Comparison of ENCODE assay signal across 24 mouse cellular contexts in the genomic region with DNA sequence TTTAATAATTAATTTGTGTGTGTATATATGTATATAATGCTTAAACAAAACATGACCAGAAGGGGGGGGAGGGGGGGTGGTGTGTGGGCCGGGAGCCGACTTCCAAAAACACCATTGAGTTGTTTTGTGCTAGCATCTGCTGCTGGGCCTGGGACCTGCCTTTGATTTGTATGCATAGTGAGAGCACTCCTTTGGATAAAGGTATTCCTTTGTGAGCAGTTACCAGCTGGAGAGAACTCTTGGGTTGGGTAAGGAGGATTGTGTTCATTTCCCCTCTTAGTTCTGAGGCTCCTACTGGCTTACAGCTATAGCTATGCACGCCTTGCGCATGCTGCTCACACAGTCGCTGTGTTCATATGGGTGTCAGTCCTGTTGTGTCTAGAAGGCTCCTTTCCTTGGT. TPM values are rescaled to one million over a fixed set of nuclear protein-coding genes. Genes with fewer than 3 reads are reported as not detected.
DNase-seq lines count a peak whose midpoint lies in the region; TF ChIP-seq lines count a peak whose summit lies in the region.
"Had no signal": no experiment of that assay in that cellular context is flagged by ENCODE, and none has a peak within 500 bp of the region (broad histone marks: within the 10 kb centered on the region; RNA-seq: fewer than 3 reads in every experiment).

No protein-coding gene starts in this region.

- no peaks in the 10 kb centered on the region for H3K9me3 ChIP-seq in ES-Bruce4 (replicated peaks; ENCODE audit: control insufficient read depth, insufficient read depth, low read length, poor library complexity, severe bottlenecking)
- H3K9me3 ChIP-seq: G1E had no signal

- H3K4me3 ChIP-seq in ES-Bruce4 (ENCODE audit: low read depth, low read length): no peak overlapping the region

- TF ChIP-seq CTCF in ES-Bruce4 (IDR thresholded peaks at IDR 0.05; ENCODE audit: low read depth, low read length): no peak

- H3K27me3 ChIP-seq in ES-Bruce4 (ENCODE audit: control insufficient read depth, insufficient read depth, low read length, poor library complexity, severe bottlenecking): no peaks in the 10 kb centered on the region
- H3K27me3 ChIP-seq: CH12.LX, Patski had no signal

- no peak overlapping the region for H3K9ac ChIP-seq in ES-Bruce4 (ENCODE audit: low read depth, poor library complexity, severe bottlenecking)

- 0 out of 2 replicates have a peak, but pooled peaks have one; percentile 12 for TF ChIP-seq EP300 in ES-Bruce4 (IDR thresholded peaks at IDR 0.05; ENCODE audit: insufficient read depth, low read depth, low read length)

- no peaks in the 10 kb centered on the region for H3K4me1 ChIP-seq in ES-Bruce4 (ENCODE audit: control insufficient read depth, insufficient read depth, low read length)

- DNase-seq in ES-CJ7 (ENCODE audit: low read depth, low spot score) (peak; percentile 64), R1 (ENCODE audit: low read depth, low spot score) (peak; percentile 88), ZHBTc4 (ENCODE audit: low read depth, low spot score) (peak; percentile 83)
- DNase-seq in kidney, postnatal 25 days: no peak
- no peak for DNase-seq in frontal cortex, postnatal 25 days (ENCODE audit: low spot score in 2 of 2)
- DNase-seq in cerebellum, adult 9-10 months: no peak
- no peak for DNase-seq in kidney, postnatal 14 days
- DNase-seq: adrenal gland, adult 2 months; adrenal gland, adult 8-10 months; adrenal gland, postnatal 10 days; adrenal gland, postnatal 14 days; adrenal gland, postnatal 25 days; adrenal gland, postnatal 36 days; B cell, adult 2 months; cerebellum, adult 11 months; cerebellum, adult 11-12 months; cerebellum, adult 18-20 months; cerebellum, adult 2 months; cerebellum, adult 8-10 months; cerebellum, adult 9-11 months had no signal

- H3K27ac ChIP-seq in ES-Bruce4 (ENCODE audit: insufficient read depth, low read length): 0 out of 2 replicates have a peak overlapping the region, but pooled peaks have one; percentile 47

- no peak for TF ChIP-seq POLR2A in ES-Bruce4 (IDR thresholded peaks at IDR 0.05; ENCODE audit: insufficient read depth, low read length)

- H3K36me3 ChIP-seq in ES-Bruce4 (ENCODE audit: control insufficient read depth, insufficient read depth, low read length, poor library complexity, severe bottlenecking): peaks cover 10% of the 10 kb centered on the region

RNA-seq across cellular contexts. Expression of gene Nup37, which starts 15.9 kb away (rescaled TPM):
- polyA plus RNA-seq in ES-Bruce4 (2011; ENCODE audit: insufficient read depth, insufficient read length, low read depth, missing spikeins): 99.2 and 105 TPM in 2 replicates

RNA-seq across cellular contexts. Expression of gene Parpbp, which starts 15.9 kb away (rescaled TPM):
- 30.6 and 38.3 TPM in 2 replicates for polyA plus RNA-seq in ES-Bruce4 (2011; ENCODE audit: insufficient read depth, insufficient read length, low read depth, missing spikeins)

RNA-seq across cellular contexts. Expression of gene Washc3, which starts 38.2 kb away (rescaled TPM):
- 57.9 and 60.8 TPM in 2 replicates for polyA plus RNA-seq in ES-Bruce4 (2011; ENCODE audit: insufficient read depth, insufficient read length, low read depth, missing spikeins)

Comparison
In these comparisons a context has a peak if more than half of its experiments do, and no peak if none do; other contexts are left out.
1. DNase-seq: peak in ES-CJ7 (single experiment), R1 (single experiment) and ZHBTc4 (single experiment); none in kidney, postnatal 25 days (0 of 2), frontal cortex, postnatal 25 days (0 of 2), cerebellum, adult 9-10 months (single experiment) and kidney, postnatal 14 days (single experiment).